Mouse (Mus musculus) kidney, adult 2 months (tissue): Measurements from ENCODE around the gene Kcng3. TPM values are rescaled to one million over a fixed set of nuclear protein-coding genes. Genes with fewer than 3 reads are reported as not detected.
A peak's percentile ranks its signal among the peaks of the same experiment; 100 is the strongest.

Experiments used
- DNase-seq: peaks from one replicate; pipeline ENCODE4 v3.0.0; 2021
- H3K27ac ChIP-seq: fragments of 200-500 bp; 2 replicates; pipeline ENCODE4 v1.5.1; 2012; ENCODE audit warnings: low read depth, low read length, control low read depth, inconsistent platforms; ENCODE audit not compliant: insufficient read depth
- H3K27me3 ChIP-seq: fragments of 200-500 bp; replicated peaks from 2 replicates; pipeline ENCODE4 v1.6.1; 2012; ENCODE audit warnings: mild to moderate bottlenecking, moderate library complexity, low read length, inconsistent platforms; ENCODE audit not compliant: control insufficient read depth, insufficient read depth
- H3K36me3 ChIP-seq: fragments of 200-500 bp; 2 replicates; pipeline ENCODE4 v1.6.1; 2012; ENCODE audit warnings: mild to moderate bottlenecking, moderate library complexity, low read length, inconsistent platforms; ENCODE audit not compliant: control insufficient read depth, insufficient read depth
- H3K4me1 ChIP-seq: fragments of 200-500 bp; 2 replicates; pipeline ENCODE4 v1.6.1; 2011; ENCODE audit warnings: low read length; ENCODE audit not compliant: control insufficient read depth, insufficient read depth
- H3K4me3 ChIP-seq: fragments of 200-500 bp; 2 replicates; pipeline ENCODE4 v1.5.1; 2011; ENCODE audit warnings: mild to moderate bottlenecking, low read depth, low read length, control low read depth; ENCODE audit not compliant: insufficient read depth
- CTCF ChIP-seq: fragments of 200-500 bp; conservative IDR thresholded peaks from 2 replicates; pipeline ENCODE4 v1.5.1; 2011; ENCODE audit warnings: low read depth, mild to moderate bottlenecking, control low read depth, low read length, moderate library complexity, mixed read lengths; ENCODE audit not compliant: insufficient read depth, insufficient read length
- POLR2A ChIP-seq: fragments of 200-500 bp; IDR thresholded peaks from one replicate; pipeline ENCODE4 v1.6.1; 2011; ENCODE audit warnings: low read depth, low read length, control low read depth
- WGBS: fragments of 180-500 bp; shearing (Covaris S2); methylation state at CpG from one replicate; pipeline ENCODE4 v1.1.7; 2018; 5-methylcytosine and 5-hydroxymethylcytosine counted together
- polyA plus RNA-seq: library from polyadenylated mRNA; depleted of rRNA; stranded (reverse); fragments of >200 nt; gene quantifications from 2 replicates; pipeline ENCODE4 v1.2.3, GENCODE M21; 2012

The Kcng3 gene
- polyA plus RNA-seq, 1 experiment, result 0.08 TPM

DNA sequence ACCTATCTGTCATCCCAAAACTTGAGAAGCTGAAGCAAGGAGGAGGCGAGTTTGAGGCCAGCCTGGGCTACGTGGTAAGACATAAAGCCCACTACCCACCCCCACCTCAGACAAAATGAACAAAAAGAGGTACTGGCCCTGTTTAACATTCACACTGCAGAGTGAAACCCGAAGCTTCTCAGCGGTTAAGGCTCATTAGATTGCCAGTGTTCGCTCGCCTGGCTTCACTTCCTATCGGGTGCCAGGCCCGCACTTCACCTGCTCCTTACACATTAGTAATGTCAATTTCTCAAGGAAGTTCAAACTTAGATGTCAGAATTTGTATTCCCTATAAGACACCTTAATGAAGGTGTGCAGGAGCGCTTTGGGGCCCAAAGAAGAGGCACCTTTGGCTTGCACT lies 25.7 kb upstream of the Kcng3 start:
- H3K27ac ChIP-seq, result no peak overlapping the region
- no peak for TF ChIP-seq CTCF
- no peak for TF ChIP-seq POLR2A
- no peaks in the 10 kb centered on the region for H3K27me3 ChIP-seq
- H3K4me3 ChIP-seq, result no peak overlapping the region
- DNase-seq, result no peak
- no peaks in the 10 kb centered on the region for H3K36me3 ChIP-seq
- no peaks in the 10 kb centered on the region for H3K4me1 ChIP-seq
- WGBS, result 78% methylated on average over 9 of the region's 9 CpGs

DNA sequence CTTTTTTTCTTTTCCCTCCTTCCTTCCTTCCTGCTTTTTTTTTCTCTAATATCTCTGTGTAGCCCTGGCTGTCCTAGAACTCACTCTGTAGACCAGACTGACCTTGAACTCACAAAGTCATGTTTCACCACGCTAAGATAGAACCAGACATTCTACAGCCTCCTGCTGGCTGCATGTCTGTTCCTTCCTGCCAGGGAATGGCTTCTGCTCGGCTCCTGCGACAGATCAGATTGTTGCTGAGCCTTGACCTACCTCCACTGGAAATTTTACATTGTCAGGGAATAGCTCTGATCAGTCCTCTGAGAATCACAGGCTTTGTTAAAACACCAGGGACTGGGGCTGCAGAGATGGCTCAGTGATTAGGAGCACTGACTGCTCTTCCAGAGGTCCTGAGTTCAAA lies 24.0 kb upstream of the Kcng3 start:
- no peaks in the 10 kb centered on the region for H3K4me1 ChIP-seq
- H3K36me3 ChIP-seq, result no peaks in the 10 kb centered on the region
- WGBS, result 86% methylated on average over 3 of the region's 3 CpGs
- no peak overlapping the region for H3K4me3 ChIP-seq
- DNase-seq, result no peak
- H3K27me3 ChIP-seq, result no peaks in the 10 kb centered on the region
- no peak for TF ChIP-seq POLR2A
- no peak for TF ChIP-seq CTCF
- no peak overlapping the region for H3K27ac ChIP-seq

GRCm38 (mm10) chr17:83654651-83655136 lies 23.0 kb upstream of the Kcng3 start:
- peak; percentile 7 for DNase-seq
- 49% methylated on average over 13 of the region's 13 CpGs for WGBS
- Histone ChIP-seq H3K36me3 (no peaks in the 10 kb centered on the region), H3K4me3 (no peak overlapping the region), H3K27ac (no peak overlapping the region), H3K27me3 (no peaks in the 10 kb centered on the region), H3K4me1 (no peaks in the 10 kb centered on the region)
- TF ChIP-seq CTCF, result no peak
- no peak for TF ChIP-seq POLR2A

DNA sequence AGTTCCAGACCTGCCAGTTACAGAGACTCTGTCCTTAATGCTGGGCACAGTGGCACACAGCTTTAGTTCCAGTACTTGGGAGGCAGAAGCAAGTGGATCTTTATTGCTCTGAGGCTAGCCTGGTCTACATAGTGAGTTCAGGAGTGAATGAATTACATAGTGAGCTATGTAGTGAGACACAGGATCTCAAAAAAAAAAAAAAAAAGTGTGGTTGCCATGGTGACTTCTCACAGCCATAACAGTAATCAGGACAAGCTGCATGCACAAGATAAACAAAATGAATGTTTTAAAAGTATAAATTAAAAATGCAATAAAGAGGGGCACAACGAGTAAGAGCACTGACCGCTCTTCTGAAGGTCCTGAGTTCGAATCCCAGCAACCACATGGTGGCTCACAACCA lies 21.9 kb upstream of the Kcng3 start:
- no peak for DNase-seq
- Histone ChIP-seq H3K4me3 (no peak overlapping the region), H3K36me3 (no peaks in the 10 kb centered on the region), H3K4me1 (no peaks in the 10 kb centered on the region), H3K27me3 (no peaks in the 10 kb centered on the region), H3K27ac (no peak overlapping the region)
- no peak for TF ChIP-seq CTCF
- TF ChIP-seq POLR2A, result no peak
- WGBS, result 88% methylated on average over 3 of the region's 3 CpGs

- WGBS, result 77% methylated on average over 7 of the region's 7 CpGs
- Histone ChIP-seq H3K4me1 (no peaks in the 10 kb centered on the region), H3K27me3 (no peaks in the 10 kb centered on the region), H3K36me3 (no peaks in the 10 kb centered on the region), H3K4me3 (no peak overlapping the region), H3K27ac (no peak overlapping the region)
- TF ChIP-seq POLR2A (no peak), CTCF (no peak)
- DNase-seq, result no peak
These were observed 19.4 kb upstream of the Kcng3 start for GRCm38 (mm10) chr17:83650932-83651682.

DNA sequence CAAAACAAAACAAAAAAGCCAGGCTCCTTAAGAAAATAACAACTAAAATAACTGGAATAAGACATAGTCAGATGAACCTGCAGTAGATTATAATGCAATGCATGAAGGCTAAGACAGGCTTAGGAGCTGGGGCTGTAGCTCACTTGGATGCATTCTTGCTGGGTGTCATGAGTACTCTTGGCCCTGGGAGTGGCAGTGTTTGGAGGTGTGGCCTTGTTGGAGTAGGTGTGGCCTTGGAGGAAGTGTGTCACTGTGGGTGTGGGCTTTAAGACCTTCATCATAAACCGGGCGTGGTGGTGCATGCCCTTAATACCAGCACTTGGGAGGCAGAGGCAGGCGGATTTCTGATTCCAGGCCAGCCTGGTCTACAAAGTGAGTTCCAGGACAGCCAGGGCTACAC lies 18.3 kb upstream of the Kcng3 start:
- no peaks in the 10 kb centered on the region for H3K36me3 ChIP-seq
- H3K4me3 ChIP-seq, result no peak overlapping the region
- no peaks in the 10 kb centered on the region for H3K27me3 ChIP-seq
- TF ChIP-seq CTCF (no peak), POLR2A (no peak)
- 93% methylated on average over 3 of the region's 3 CpGs for WGBS
- no peak for DNase-seq
- no peak overlapping the region for H3K27ac ChIP-seq
- H3K4me1 ChIP-seq, result peaks cover 4% of the 10 kb centered on the region; the same call in 1 of the 2 replicates

DNA sequence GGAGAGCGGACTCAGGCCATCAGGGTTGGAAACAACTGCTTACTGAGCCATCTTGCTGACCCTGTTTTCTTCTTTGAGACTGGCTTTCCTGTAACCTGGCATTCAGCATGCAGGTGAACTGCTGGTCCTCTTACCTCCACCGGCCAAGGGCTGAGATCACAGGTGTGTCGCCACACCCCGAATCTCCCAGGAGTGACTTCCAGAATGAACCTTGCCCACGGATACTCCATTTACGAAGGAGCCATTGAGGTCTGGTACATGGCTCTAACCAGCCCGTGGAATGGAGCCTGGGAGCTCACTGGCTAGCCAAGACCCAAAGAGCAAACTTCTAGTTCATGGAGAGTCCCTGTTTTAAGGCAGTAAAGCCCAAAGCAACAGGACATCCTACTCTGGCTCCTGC lies 15.7 kb upstream of the Kcng3 start:
- Histone ChIP-seq H3K36me3 (no peaks in the 10 kb centered on the region), H3K4me1 (peaks cover 4% of the 10 kb centered on the region; the same call in 1 of the 2 replicates), H3K4me3 (no peak overlapping the region), H3K27me3 (no peaks in the 10 kb centered on the region), H3K27ac (no peak overlapping the region)
- no peak for DNase-seq
- no peak for TF ChIP-seq CTCF
- no peak for TF ChIP-seq POLR2A
- 94% methylated on average over 7 of the region's 7 CpGs for WGBS
